Mouse (Mus musculus) heart, embryonic 15.5 days (tissue): ENCODE measurements around the gene Radil. TPM values are rescaled to one million over a fixed set of nuclear protein-coding genes. Genes with fewer than 3 reads are reported as not detected.
A peak's percentile ranks its signal among the peaks of the same experiment; 100 is the strongest.

Source experiments
- ATAC-seq: fragments of 200-750 bp; cut with Nextera tagmentation; replicated peaks from 2 replicates; pipeline ENCODE4 v1.8.0; 2017; ENCODE audit warnings: low read depth, moderate TSS enrichment; ENCODE audit not compliant: insufficient number of reproducible peaks, insufficient read depth, low FRiP score
- H3K27ac ChIP-seq: fragments of 300-500 bp; sonication (generic); 2 replicates; pipeline ENCODE4 v1.5.1; 2015; ENCODE audit warnings: mild to moderate bottlenecking, inconsistent platforms
- H3K27me3 ChIP-seq: fragments of 300-500 bp; sonication (generic); 2 replicates; pipeline ENCODE4 v1.6.1; 2015; ENCODE audit warnings: inconsistent platforms
- H3K36me3 ChIP-seq: fragments of 300-500 bp; sonication (generic); 2 replicates; pipeline ENCODE4 v1.6.1; 2015; ENCODE audit warnings: mild to moderate bottlenecking, inconsistent platforms
- H3K4me1 ChIP-seq: fragments of 300-500 bp; sonication (generic); replicated peaks from 2 replicates; pipeline ENCODE4 v1.6.1; 2015; ENCODE audit warnings: inconsistent platforms
- H3K4me2 ChIP-seq: fragments of 300-500 bp; sonication (generic); 2 replicates; pipeline ENCODE4 v1.6.1; 2015; ENCODE audit warnings: inconsistent platforms, mild to moderate bottlenecking, moderate library complexity
- H3K4me3 ChIP-seq: fragments of 300-500 bp; sonication (generic); 2 replicates; pipeline ENCODE4 v1.5.1; 2015; ENCODE audit warnings: mild to moderate bottlenecking, inconsistent platforms
- H3K9ac ChIP-seq: fragments of 300-500 bp; sonication (generic); 2 replicates; pipeline ENCODE4 v1.6.1; 2015; ENCODE audit warnings: mild to moderate bottlenecking, inconsistent platforms
- H3K9me3 ChIP-seq: fragments of 300-500 bp; sonication (generic); replicated peaks from 2 replicates; pipeline ENCODE4 v1.6.1; 2016; ENCODE audit warnings: inconsistent platforms
- WGBS: fragments of 180-500 bp; shearing (Covaris S2); methylation state at CpG from one replicate; pipeline ENCODE4 v1.1.7; 2015; ENCODE audit warnings: mixed read lengths; 5-methylcytosine and 5-hydroxymethylcytosine counted together
- polyA plus RNA-seq: library from polyadenylated mRNA; unstranded; fragments of >200 nt; fragmentation: Nextera tagmentation; extraction: Ambion mirVana; gene quantifications from 2 replicates; pipeline ENCODE4 v1.2.1, GENCODE M21; 2015

Radil gene
- polyA plus RNA-seq, 1 experiment from 2014 or later = 9.7 TPM

DNA sequence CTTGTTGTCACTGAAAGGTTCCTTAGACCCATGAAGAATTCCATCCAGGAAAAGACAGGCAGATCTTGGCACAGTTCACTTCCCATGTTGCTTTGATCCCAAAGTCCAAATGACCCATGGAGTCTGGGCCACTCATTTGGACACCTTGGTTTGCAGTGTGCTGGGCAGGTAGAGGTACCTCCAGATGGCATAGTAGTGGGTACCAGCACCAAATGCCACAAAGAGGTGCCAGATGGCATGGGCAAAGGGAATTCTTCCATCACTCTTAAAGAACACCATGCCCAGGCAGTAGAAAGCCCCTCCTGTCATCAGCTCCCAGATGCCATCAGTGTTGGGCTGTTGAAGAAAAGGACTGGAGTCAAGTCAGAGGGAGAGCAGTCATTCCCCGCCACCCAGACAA lies 13.7 kb upstream of the Radil start:
- Histone ChIP-seq H3K9ac (no peak overlapping the region), H3K27me3 (no peaks in the 10 kb centered on the region), H3K9me3 (no peaks in the 10 kb centered on the region), H3K4me1 (no peaks in the 10 kb centered on the region), H3K27ac (no peak overlapping the region), H3K4me3 (no peak overlapping the region), H3K36me3 (no peaks in the 10 kb centered on the region), H3K4me2 (no peak overlapping the region)
- no peak for ATAC-seq
- 88% methylated on average over 1 of the region's 1 CpGs for WGBS

DNA sequence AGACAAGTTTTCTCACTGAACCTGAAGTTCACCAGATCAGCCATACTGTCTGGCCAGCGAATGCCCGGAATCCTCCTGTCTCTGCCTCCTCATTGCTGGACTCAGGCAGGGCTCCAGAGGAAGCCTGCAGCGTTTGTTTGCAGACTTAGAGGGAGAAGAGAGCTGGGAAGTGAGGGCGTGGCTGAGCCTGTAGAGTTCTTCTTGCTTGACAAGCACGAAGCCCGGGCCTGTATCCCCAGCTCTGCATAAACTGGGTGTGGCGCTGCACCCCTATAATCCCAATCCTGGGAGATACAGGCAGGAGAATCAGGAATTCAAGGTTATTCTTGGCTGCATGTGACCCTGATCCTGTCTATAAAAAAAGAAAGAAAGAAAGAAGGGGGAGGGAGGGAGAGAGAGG lies 9.4 kb upstream of the Radil start:
- WGBS = 43% methylated on average over 7 of the region's 7 CpGs
- no peak overlapping the region for H3K9ac ChIP-seq

DNA sequence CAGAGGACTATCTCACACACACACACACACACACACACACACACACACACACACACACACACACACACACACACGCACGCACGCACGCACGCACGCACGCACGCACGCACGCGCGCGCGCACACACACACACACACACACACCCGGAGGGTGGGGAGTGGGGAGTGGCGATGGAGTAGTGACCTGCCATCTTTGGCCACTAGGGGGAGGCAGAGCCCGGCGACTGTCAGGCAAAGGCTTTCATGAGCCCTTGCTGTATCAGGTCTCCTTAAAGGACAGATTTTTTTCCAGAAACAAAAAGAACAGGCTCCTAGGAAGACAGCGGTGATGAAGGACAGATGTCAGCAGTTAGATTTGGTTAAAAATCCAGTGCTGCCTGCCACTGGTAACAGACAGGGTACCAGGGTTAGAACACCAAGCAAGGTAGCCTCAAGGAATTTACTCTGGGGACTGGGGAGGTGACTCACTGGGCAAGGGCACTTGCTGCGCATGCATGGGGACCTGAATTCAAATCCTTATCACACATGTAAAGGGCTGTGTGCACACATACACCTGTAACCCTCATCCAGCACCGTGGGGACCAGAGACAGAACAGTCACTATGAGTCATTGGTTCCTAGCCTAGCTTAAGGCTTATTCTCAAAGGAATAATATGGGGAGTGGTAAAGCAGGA lies 6.6 kb upstream of the Radil start:
- Histone ChIP-seq H3K9ac (no peak overlapping the region), H3K36me3 (no peaks in the 10 kb centered on the region), H3K4me2 (0 out of 2 replicates have a peak overlapping the region, but pooled peaks have one; percentile 21), H3K27me3 (no peaks in the 10 kb centered on the region), H3K4me1 (no peaks in the 10 kb centered on the region), H3K4me3 (no peak overlapping the region), H3K9me3 (no peaks in the 10 kb centered on the region), H3K27ac (no peak overlapping the region)
- WGBS = 26% methylated on average over 16 of the region's 21 CpGs
- ATAC-seq = no peak

More for the DNA sequence above, 9.4 kb upstream of the Radil start:
- Histone ChIP-seq H3K4me2 (no peak overlapping the region), H3K4me3 (no peak overlapping the region), H3K27ac (no peak overlapping the region), H3K9me3 (no peaks in the 10 kb centered on the region), H3K4me1 (no peaks in the 10 kb centered on the region), H3K27me3 (no peaks in the 10 kb centered on the region), H3K36me3 (no peaks in the 10 kb centered on the region)
- no peak for ATAC-seq

DNA sequence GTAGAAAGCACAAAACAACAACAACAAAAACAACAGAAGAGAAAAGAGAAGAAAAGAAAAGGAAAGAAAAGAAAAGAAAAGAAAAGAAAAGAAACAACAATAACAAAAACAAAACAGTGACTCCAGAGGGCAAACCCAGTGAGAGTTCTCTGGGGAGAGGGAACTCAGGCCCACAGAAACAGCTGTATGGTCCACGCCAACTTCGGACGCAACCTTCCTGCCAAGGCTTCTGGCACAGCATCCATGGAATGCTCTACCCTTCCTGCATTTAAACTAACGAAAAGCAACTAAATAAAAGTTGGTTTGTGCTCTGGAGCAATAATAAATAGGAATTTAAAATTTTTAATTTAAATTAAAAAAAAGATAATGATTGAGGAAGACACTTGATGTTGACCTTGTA lies 5.8 kb upstream of the Radil start:
- H3K4me2 ChIP-seq = no peak overlapping the region
- no peak for ATAC-seq
- H3K9ac ChIP-seq = no peak overlapping the region
- no peak overlapping the region for H3K27ac ChIP-seq
- H3K4me1 ChIP-seq = no peaks in the 10 kb centered on the region
- no peaks in the 10 kb centered on the region for H3K36me3 ChIP-seq
- 94% methylated on average over 4 of the region's 4 CpGs for WGBS
- no peaks in the 10 kb centered on the region for H3K9me3 ChIP-seq
- no peaks in the 10 kb centered on the region for H3K27me3 ChIP-seq
- H3K4me3 ChIP-seq = no peak overlapping the region

DNA sequence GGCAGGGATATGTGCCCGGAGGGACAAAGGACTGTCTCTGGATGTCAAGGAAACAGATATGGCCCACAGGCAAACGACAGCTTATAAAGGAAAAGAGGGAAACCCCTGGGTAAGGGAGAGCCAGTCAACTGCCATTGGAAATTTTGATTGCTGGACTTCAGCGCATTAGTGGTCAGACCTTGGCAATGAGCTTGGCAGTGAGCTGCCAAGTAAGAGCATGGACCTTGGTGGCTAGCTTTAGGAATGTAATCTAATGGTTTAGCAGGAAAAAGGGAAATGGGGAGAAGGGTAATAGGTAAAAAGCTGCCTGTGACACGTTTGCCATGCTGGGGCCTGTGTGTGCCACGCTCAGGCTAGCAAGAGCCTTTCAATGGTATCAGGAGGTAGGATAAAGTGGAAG lies 5.0 kb upstream of the Radil start:
- H3K4me2 ChIP-seq = no peak overlapping the region
- no peak overlapping the region for H3K4me3 ChIP-seq
- H3K9me3 ChIP-seq = no peaks in the 10 kb centered on the region
- H3K27ac ChIP-seq = no peak overlapping the region
- peaks cover 1% of the 10 kb centered on the region; the same call in 1 of the 2 replicates for H3K4me1 ChIP-seq
- no peak overlapping the region for H3K9ac ChIP-seq
- no peaks in the 10 kb centered on the region for H3K27me3 ChIP-seq
- no peaks in the 10 kb centered on the region for H3K36me3 ChIP-seq
- ATAC-seq = no peak
- WGBS = 73% methylated on average over 5 of the region's 5 CpGs

DNA sequence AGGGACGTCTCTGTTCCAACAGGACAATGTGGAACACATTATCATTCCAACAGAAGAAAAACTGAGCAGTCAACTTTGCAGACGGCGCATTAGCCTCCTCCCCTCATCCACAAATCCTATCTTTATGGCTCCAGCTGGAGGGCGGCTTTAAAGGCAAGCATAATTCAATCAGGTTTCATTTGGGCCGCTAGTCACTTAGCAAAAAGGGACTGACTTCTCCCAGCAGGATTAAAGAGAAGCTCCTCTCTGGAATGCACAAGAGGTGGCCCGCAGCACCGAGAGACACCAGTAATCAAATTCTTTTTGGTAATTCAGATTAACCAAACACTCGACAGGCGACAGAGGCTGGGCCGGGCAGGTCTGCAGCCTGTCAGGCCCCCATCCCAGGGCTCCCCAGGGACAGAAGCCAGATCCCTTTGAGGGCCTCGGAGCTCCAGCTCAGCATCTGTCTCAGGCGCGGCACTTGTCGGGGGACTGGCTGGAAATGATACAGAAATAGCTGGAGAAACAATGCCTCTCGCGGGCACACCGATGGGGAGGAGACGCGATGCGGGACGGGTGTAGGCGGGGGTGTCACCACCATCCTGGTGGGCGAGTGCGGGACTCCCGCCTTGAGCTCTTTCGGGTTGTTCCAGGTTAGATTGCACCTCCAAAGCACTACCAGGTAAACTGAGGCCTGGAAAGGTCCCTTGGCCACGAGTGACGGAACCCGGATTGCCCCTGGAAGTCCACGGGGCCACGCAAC lies 765 bp downstream of the Radil start:
- Histone ChIP-seq H3K4me3 (peak overlapping the region; percentile 69), H3K9me3 (no peaks in the 10 kb centered on the region), H3K9ac (peak overlapping the region; percentile 74), H3K27ac (peak overlapping the region; percentile 81), H3K27me3 (no peaks in the 10 kb centered on the region), H3K36me3 (no peaks in the 10 kb centered on the region), H3K4me1 (peaks cover 20% of the 10 kb centered on the region), H3K4me2 (peak overlapping the region; percentile 99)
- peak; percentile 40 for ATAC-seq
- 3% methylated on average over 30 of the region's 31 CpGs for WGBS

DNA sequence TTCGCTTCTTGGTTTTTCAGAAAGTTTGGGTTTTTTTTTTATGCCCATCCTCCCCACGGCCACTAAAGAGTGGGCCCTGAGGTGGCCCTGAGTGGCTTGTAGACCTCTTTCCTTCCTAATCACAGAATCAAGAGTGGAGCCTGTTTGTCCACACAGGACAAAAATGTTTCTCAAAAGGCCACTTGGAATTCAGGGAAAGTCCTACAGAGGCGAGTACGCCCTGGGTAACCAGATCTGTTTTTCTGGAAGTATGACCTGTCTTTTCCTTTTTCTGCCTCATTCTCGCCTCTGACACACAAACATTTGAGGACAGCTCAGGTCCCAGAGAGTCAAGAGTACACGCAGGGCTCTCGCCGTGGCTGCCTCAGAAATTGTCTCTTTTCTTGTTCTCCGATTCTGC lies 1.5 kb downstream of the Radil start:
- Histone ChIP-seq H3K4me1 (peaks cover 25% of the 10 kb centered on the region), H3K4me2 (peak overlapping the region; percentile 99), H3K4me3 (peak overlapping the region; percentile 69; the same call in 1 of the 2 replicates), H3K27me3 (no peaks in the 10 kb centered on the region), H3K36me3 (no peaks in the 10 kb centered on the region), H3K9me3 (no peaks in the 10 kb centered on the region), H3K27ac (peak overlapping the region; percentile 81), H3K9ac (no peak overlapping the region)
- ATAC-seq = no peak
- WGBS = 34% methylated on average over 9 of the region's 9 CpGs

DNA sequence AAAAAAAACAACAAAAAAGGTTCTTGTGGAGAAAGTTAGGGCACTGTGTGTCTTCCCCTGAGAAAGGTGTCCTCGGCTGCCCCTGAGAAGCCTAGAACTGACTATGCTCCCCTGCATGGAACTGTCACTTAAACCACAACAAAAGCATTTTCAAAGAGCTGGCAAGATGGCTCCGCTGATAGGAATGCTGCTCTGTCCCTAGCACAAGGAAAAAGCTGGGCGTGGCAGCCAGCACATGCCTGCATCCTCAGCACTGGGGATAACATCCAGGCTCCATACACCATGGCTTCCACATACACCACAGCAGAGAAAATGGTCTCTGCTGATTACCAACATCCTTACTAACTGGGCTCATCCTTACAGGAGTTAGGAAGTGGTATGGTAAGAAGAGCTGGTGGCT lies 3.8 kb downstream of the Radil start:
- Histone ChIP-seq H3K9me3 (no peaks in the 10 kb centered on the region), H3K4me1 (peaks cover 31% of the 10 kb centered on the region), H3K9ac (no peak overlapping the region), H3K4me2 (no peak overlapping the region), H3K27ac (no peak overlapping the region), H3K27me3 (no peaks in the 10 kb centered on the region), H3K36me3 (no peaks in the 10 kb centered on the region), H3K4me3 (no peak overlapping the region)
- WGBS = 83% methylated on average over 3 of the region's 3 CpGs
- no peak for ATAC-seq

DNA sequence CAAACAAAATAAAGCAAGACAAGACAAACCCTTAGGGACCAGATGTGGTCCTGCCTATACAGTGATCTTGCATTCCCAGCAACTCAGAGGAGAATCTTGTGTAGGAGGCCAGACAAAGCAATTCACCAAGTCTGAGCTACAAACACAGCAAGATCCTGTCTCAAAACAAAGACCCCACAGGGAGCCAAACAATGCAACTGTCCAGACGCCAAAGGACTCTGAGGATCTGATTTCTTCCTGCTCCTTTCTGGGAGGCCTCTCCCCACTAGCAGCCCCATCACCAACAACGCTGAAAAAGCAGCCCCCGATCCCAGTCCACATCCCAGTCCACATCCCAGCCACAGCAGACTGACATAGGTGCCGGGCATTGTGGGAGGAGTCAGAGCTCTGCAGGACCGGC lies 4.6 kb downstream of the Radil start:
- ATAC-seq = no peak
- Histone ChIP-seq H3K36me3 (no peaks in the 10 kb centered on the region), H3K27ac (no peak overlapping the region), H3K4me2 (no peak overlapping the region), H3K9ac (no peak overlapping the region), H3K27me3 (no peaks in the 10 kb centered on the region), H3K4me1 (peaks cover 31% of the 10 kb centered on the region), H3K4me3 (no peak overlapping the region), H3K9me3 (no peaks in the 10 kb centered on the region)
- WGBS = 40% methylated on average over 5 of the region's 5 CpGs

DNA sequence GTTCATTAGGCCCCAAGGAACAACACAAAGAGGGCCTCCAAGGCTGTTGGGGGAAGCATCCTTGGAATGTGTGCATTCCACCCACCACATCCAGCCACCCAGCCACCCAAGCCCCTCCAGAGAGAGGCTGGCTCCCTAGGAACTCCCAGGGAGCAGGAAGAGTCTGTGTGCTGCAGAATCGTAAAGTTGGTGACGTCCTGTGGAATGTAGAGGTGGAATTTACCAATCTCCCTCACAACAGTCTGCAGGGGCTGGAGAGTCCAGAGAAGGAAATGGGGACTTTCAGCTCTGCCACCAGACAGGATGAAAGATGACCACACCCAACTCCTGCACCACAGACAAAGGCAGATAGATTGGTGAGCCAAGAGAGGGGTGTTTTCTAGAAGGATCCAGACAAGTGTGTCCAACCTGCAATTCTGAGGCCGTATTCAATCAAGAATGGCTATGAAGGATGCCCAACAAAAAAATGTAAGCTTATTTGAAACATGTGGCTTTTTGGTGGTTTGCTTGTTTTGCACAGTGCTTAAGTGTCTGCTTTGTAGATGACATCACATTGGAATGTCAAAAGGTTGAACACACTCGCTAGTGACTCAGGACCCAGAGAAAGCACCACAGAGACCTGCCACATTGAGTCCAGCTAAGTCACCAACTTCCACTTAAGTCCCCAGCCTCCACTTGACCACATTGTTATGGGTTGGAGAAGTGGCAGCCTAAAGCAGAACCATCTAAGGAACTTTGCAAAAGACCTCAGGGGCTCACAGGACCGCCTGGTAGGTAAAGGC lies 5.7 kb downstream of the Radil start:
- no peak for ATAC-seq
- 43% methylated on average over 5 of the region's 5 CpGs for WGBS
- no peak overlapping the region for H3K4me3 ChIP-seq
- H3K27me3 ChIP-seq = no peaks in the 10 kb centered on the region
- no peaks in the 10 kb centered on the region for H3K36me3 ChIP-seq
- no peak overlapping the region for H3K4me2 ChIP-seq
- H3K4me1 ChIP-seq = peaks cover 33% of the 10 kb centered on the region
- H3K9me3 ChIP-seq = no peaks in the 10 kb centered on the region
- H3K27ac ChIP-seq = peak overlapping the region; percentile 26
- H3K9ac ChIP-seq = no peak overlapping the region

DNA sequence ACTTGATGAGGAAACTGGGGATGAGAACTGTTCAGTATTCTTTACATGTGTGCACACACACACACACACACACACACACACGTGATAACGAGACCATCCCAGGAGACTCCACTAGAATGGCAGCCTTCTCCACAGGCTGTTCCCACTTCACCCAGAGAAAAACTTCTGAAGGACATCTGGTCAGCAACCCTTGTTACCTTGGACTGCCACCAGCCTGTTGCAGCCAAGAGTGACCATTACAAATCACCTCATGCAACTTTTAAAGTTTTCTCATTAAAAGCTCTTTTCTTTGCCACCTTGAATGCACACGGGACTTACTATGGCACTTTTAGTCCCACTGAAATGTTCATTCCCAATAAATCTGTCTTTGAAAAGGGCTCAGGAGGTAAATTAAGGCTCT lies 13.6 kb downstream of the Radil start:
- H3K27me3 ChIP-seq = no peaks in the 10 kb centered on the region
- H3K4me3 ChIP-seq = no peak overlapping the region
- H3K4me1 ChIP-seq = peaks cover 23% of the 10 kb centered on the region
- H3K9ac ChIP-seq = no peak overlapping the region
- no peak overlapping the region for H3K27ac ChIP-seq
- no peaks in the 10 kb centered on the region for H3K9me3 ChIP-seq
- 74% methylated on average over 3 of the region's 3 CpGs for WGBS
- H3K4me2 ChIP-seq = no peak overlapping the region
- no peaks in the 10 kb centered on the region for H3K36me3 ChIP-seq
- no peak for ATAC-seq
